Mouse (Mus musculus): Measurements from ENCODE around the gene Isg20l2.

DNA sequence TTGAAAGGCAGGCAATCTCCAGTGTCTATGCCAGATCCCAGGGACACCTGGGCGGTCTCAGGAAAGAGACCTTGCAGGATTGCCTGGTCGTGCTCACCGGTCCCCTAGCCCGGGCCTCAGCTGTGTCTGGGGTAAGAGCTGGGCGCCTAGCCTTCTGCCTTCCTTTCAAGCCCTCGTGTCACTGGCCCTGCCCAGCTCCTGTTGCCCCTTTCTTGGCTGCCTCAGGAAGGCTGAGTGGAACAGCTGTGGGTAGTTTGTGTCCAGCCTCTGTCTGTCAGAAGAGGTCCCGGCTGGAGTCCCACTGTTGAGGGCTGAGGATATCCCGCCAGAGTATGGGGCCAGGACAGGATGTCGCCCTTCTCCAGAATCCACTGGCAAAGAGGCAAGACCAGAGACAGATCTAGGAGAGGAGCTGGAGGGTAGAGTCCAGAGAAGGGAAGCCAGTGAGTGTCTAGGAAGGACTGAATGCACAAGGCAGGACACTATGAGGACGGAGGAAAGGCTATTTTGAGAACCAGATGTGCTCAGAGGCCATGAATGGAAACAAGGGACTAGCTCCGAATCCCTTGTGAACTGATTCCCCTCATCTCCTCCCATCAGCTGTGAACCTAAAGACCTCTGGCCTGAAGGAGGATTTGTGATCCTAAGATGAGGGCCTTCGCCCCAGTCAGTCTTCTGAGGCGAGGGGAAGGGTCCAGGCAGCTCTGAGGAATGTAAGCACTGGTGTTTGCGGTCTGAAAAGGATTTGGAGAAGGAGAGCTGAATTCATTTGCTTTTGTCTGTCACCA, 43.7 kb downstream of the Isg20l2 start:
- no peak for TF ChIP-seq TAL1 (conservative IDR thresholded peaks at IDR 0.05; ENCODE audit: low read depth, low read length)
- TF ChIP-seq GATA1 (IDR thresholded peaks at IDR 0.05; ENCODE audit: borderline replicate concordance, low read length): no peak

All from G1E (cell line).